Mouse (Mus musculus): Measurements from ENCODE around the gene Bckdha. TPM values are rescaled to one million over a fixed set of nuclear protein-coding genes. Genes with fewer than 3 reads are reported as not detected.

Gene Bckdha
- 90.3 and 91.7 TPM in 2 replicates for polyA plus RNA-seq (2015; fragmentation: Nextera tagmentation; extraction: Ambion mirVana)

DNA sequence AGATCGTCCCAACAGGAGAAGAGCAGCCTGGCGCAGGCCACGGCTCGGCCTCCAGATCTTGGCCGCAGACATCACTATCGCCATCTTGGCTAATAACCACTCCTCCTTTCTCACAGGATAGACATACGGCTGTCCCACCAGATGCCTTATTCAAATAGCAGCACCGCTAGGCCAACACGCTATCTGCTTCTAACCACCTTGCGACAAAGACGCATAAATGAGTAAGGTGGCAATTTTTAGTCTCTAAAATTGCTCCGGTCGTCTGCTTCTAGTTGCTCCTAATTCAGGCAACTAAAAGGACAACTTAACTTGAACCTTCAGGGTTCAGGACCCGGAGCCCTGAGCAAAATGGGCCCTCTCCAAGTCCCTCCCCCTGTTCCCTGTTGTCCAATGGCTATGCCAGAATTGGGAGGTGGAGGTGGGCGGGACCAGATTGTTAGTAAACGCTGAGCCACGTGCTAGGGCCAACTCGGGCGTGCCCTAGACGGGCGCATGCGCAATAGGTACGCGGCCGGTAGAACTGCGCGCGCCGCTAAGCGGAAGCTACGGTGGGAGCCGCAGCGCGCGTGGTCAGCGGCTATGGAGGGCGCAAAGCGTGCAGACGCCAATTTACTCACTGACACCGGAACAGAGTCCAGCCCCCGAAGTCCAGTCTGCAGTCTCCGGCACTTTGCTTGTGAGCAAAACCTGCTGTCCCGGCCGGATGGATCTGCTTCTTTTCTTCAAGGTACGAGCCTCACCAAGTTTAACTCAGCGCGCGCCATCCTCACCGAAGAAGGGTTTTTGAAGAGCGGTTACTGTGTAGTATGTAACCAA, at the start of gene Bckdha, which contains the start of gene Exosc5:
Gene Bckdha, minus strand, starts transcription at position 325 of the 816 bp plus-strand sequence.
Gene Exosc5, plus strand, starts transcription at position 508 of the 816 bp plus-strand sequence.
- under 1% methylated on average over 50 of the region's 50 CpGs for WGBS

DNA sequence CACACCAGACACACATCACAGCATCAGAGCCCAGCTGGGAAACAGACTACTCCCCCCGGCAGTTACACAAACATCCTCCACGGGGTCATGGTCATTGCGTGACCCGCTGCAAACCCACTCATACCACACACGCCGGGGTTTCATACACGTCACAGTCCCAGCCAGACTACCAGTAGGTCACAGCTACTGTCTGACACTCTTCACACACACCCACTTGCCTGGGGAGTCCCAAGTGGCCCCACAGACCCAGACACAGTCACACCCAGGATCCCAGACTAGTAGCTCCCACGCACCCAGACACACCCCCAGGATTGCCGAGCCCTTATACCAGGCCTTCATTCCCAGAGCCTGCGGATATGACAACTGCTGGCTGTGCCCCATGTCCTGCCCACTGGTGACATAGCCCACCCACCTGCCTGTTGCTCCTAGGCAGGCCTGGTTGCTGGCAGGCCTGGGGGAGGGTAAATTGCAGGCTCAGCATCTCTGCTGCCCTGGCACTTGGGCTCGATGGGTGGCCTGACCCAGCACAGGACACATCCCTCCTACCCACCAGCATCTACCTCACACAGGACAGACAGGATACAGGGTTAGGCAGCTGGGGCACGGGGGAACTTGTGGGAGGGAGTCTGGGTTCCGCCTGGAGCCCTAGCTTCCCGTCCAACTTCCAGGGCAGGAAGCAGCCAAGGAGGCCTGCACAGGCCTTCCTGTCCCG, 49.0 kb upstream of the Bckdha start:
- H3K4me2 ChIP-seq (replicated peaks; ENCODE audit: low read depth, low read length): no peak overlapping the region

More for the DNA sequence above, at the start of gene Bckdha, which contains the start of gene Exosc5:
- Histone ChIP-seq H3K27ac (ENCODE audit: low read length) (peak within 1 kb of the TSS; percentile 83), H3K4me3 (ENCODE audit: low read length) (peak within 1 kb of the TSS; percentile 77), H3K36me3 (ENCODE audit: insufficient read depth, low read length) (0 out of 2 replicates have a peak, but pooled peaks cover 2% of the 10 kb centered on the region), H3K4me1 (ENCODE audit: insufficient read depth, low read length) (peaks cover 22% of the 10 kb centered on the region), H3K27me3 (ENCODE audit: insufficient read depth, low read length) (no peaks in the 10 kb centered on the region), H3K9me3 (ENCODE audit: low read length) (no peaks in the 10 kb centered on the region), H3K4me2 (replicated peaks; ENCODE audit: low read depth, low read length) (peak within 1 kb of the TSS; percentile 86), H3K9ac (replicated peaks; ENCODE audit: low read length) (peak within 1 kb of the TSS; percentile 76)
- ATAC-seq (ENCODE audit: low FRiP score, low TSS enrichment): peak; percentile 98

DNA sequence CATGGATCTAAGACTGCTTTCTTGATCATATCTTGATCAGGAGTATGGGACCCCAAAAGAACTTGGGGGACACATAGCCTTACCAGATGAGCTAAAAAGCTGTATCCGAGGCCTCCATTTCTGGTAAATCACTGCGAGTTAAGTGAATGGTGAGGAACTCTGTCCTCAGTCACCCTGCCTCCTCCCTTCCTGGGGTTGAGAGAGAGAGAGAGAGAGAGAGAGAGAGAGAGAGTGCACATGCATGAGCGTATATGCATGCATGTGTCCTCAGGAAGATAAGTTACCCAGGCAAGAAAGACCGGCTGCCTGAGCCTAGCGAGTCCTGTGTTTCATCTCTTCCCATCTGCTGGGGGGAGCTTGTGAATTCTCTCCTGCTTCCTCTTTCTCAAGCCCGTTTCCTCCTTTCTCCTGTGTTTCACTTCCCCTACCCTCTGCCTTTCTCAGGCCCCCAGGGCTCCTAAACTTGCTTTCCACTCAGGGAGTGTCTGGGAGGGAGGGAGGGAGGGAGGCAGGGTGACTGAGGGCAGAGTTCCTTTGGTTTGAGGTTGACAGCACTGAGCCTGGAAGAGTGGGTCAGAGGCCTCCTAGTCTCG, 47.9 kb upstream of the Bckdha start:
- Histone ChIP-seq H3K27me3 (ENCODE audit: insufficient read depth, low read length) (peaks cover 9% of the 10 kb centered on the region), H3K4me1 (ENCODE audit: insufficient read depth, low read length) (peaks cover 40% of the 10 kb centered on the region), H3K4me2 (replicated peaks; ENCODE audit: low read depth, low read length) (no peak overlapping the region), H3K36me3 (ENCODE audit: insufficient read depth, low read length) (peaks cover 11% of the 10 kb centered on the region), H3K4me3 (ENCODE audit: low read length) (no peak overlapping the region), H3K9me3 (ENCODE audit: low read length) (peaks cover 5% of the 10 kb centered on the region; the same call in 1 of the 2 replicates), H3K9ac (replicated peaks; ENCODE audit: low read length) (0 out of 2 replicates have a peak overlapping the region, but pooled peaks have one; percentile 6), H3K27ac (ENCODE audit: low read length) (peak overlapping the region; percentile 76)
- 39% methylated on average over 7 of the region's 7 CpGs for WGBS
- no peak for ATAC-seq (ENCODE audit: low FRiP score, low TSS enrichment)

More for the DNA sequence above, 49.0 kb upstream of the Bckdha start:
- Histone ChIP-seq H3K4me1 (ENCODE audit: insufficient read depth, low read length) (peaks cover 40% of the 10 kb centered on the region), H3K36me3 (ENCODE audit: insufficient read depth, low read length) (peaks cover 8% of the 10 kb centered on the region), H3K9me3 (ENCODE audit: low read length) (no peaks in the 10 kb centered on the region), H3K9ac (replicated peaks; ENCODE audit: low read length) (0 out of 2 replicates have a peak overlapping the region, but pooled peaks have one; percentile 1), H3K27me3 (ENCODE audit: insufficient read depth, low read length) (peaks cover 9% of the 10 kb centered on the region), H3K4me3 (ENCODE audit: low read length) (no peak overlapping the region), H3K27ac (ENCODE audit: low read length) (peak overlapping the region; percentile 76)
- peak; percentile 32 for ATAC-seq (ENCODE audit: low FRiP score, low TSS enrichment)
- 23% methylated on average over 15 of the region's 15 CpGs for WGBS

DNA sequence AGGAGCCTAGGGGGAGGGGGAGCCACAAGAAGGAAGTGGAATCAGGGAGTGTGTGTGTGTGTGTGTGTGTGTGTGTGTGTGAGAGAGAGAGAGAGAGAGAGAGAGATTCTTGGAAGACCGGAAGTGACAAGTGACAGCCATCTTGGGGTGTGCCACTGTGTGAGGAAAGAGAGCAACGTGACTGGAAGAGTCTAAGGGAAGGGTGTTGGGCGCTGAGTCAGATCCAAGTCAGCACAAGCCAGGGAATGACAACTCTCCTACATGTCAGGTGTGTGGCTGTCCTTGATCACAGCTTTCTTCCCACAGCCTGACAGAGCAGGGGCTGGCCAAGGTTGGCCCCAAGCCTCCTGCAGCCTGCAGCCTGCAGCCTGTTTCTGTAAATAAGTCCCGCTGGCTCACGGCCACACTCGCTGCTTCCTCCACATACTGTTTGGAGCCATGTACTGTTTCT, 47.0 kb upstream of the Bckdha start:
- 61% methylated on average over 6 of the region's 6 CpGs for WGBS
- Histone ChIP-seq H3K4me1 (ENCODE audit: insufficient read depth, low read length) (peaks cover 40% of the 10 kb centered on the region), H3K4me2 (replicated peaks; ENCODE audit: low read depth, low read length) (no peak overlapping the region), H3K9me3 (ENCODE audit: low read length) (peaks cover 5% of the 10 kb centered on the region; the same call in 1 of the 2 replicates), H3K9ac (replicated peaks; ENCODE audit: low read length) (no peak overlapping the region), H3K27me3 (ENCODE audit: insufficient read depth, low read length) (peaks cover 9% of the 10 kb centered on the region), H3K4me3 (ENCODE audit: low read length) (no peak overlapping the region), H3K27ac (ENCODE audit: low read length) (0 out of 2 replicates have a peak overlapping the region, but pooled peaks have one; percentile 36), H3K36me3 (ENCODE audit: insufficient read depth, low read length) (peaks cover 11% of the 10 kb centered on the region; the same call in 1 of the 2 replicates)
- no peak for ATAC-seq (ENCODE audit: low FRiP score, low TSS enrichment)

DNA sequence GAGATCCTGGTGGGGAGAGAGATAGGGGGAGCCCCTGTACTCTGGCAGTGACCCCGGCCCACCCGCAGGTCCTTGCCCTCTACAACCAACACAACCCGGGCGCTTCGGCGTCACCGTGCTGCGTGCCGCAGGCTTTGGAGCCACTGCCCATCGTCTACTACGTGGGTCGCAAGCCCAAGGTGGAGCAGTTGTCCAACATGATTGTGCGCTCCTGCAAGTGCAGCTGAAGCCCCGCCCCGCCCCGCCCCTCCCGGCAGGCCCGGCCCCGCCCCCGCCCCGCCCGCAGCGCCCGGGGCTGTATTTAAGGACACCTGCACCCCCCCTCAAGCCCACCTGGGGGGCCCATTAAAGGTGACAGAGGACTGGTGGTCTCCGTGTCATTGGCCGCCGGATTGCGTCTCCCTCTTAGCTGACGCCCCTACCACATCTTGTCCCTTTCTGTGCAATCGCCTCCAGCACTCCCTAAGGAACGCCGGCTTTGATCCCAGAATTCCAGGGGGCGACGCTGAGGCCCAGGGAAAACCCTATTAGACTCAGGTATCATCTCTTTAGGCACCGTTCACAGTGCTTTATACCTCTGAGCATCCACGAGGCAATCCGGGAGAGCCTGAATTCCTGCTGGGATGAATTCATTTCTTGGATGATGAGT, 46.1 kb upstream of the Bckdha start:
- H3K27me3 ChIP-seq (ENCODE audit: insufficient read depth, low read length): peaks cover 9% of the 10 kb centered on the region
- peak overlapping the region; percentile 56 for H3K4me2 ChIP-seq (replicated peaks; ENCODE audit: low read depth, low read length)
- no peak for ATAC-seq (ENCODE audit: low FRiP score, low TSS enrichment)
- H3K9me3 ChIP-seq (ENCODE audit: low read length): peaks cover 5% of the 10 kb centered on the region; the same call in 1 of the 2 replicates
- 9% methylated on average over 26 of the region's 37 CpGs for WGBS
- H3K36me3 ChIP-seq (ENCODE audit: insufficient read depth, low read length): peaks cover 16% of the 10 kb centered on the region; the same call in 1 of the 2 replicates
- H3K4me1 ChIP-seq (ENCODE audit: insufficient read depth, low read length): peaks cover 31% of the 10 kb centered on the region
- H3K27ac ChIP-seq (ENCODE audit: low read length): no peak overlapping the region
- peak overlapping the region; percentile 30 for H3K4me3 ChIP-seq (ENCODE audit: low read length)
- H3K9ac ChIP-seq (replicated peaks; ENCODE audit: low read length): no peak overlapping the region

DNA sequence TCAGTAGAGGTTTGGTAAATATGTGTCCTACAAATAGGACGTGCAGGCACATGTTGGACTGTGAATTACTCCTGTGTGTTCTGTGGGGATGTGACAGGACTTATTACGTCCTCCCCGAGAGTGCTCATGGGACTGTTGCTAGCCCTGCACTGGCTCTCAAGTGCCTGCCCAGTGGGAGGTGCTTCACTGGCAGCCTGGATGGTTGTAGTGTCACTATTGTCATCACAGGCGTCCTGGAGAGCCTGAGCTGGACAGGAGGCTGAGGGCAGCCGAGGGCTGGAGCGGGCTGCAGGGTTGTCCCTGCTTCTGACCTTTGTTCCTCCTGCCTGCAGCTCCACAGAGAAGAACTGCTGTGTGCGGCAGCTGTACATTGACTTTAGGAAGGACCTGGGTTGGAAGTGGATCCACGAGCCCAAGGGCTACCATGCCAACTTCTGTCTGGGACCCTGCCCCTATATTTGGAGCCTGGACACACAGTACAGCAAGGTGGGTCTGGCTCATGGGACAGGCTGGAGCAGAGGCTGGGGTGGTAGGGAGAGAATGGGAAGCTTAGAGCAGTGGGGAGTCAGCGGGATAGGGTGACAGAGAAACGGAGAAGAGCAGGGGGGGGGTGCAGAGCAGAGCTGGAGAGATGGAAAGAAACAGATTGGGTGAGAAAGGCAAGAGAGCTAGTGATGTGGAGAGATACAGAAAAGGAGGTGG, 45.2 kb upstream of the Bckdha start:
- no peak for ATAC-seq (ENCODE audit: low FRiP score, low TSS enrichment)
- H3K27me3 ChIP-seq (ENCODE audit: insufficient read depth, low read length): peaks cover 9% of the 10 kb centered on the region
- no peak overlapping the region for H3K4me3 ChIP-seq (ENCODE audit: low read length)
- no peak overlapping the region for H3K27ac ChIP-seq (ENCODE audit: low read length)
- 31% methylated on average over 10 of the region's 10 CpGs for WGBS
- H3K9ac ChIP-seq (replicated peaks; ENCODE audit: low read length): no peak overlapping the region
- no peak overlapping the region for H3K4me2 ChIP-seq (replicated peaks; ENCODE audit: low read depth, low read length)
- H3K4me1 ChIP-seq (ENCODE audit: insufficient read depth, low read length): peaks cover 30% of the 10 kb centered on the region
- peaks cover 17% of the 10 kb centered on the region; the same call in 1 of the 2 replicates for H3K36me3 ChIP-seq (ENCODE audit: insufficient read depth, low read length)
- peaks cover 5% of the 10 kb centered on the region; the same call in 1 of the 2 replicates for H3K9me3 ChIP-seq (ENCODE audit: low read length)

DNA sequence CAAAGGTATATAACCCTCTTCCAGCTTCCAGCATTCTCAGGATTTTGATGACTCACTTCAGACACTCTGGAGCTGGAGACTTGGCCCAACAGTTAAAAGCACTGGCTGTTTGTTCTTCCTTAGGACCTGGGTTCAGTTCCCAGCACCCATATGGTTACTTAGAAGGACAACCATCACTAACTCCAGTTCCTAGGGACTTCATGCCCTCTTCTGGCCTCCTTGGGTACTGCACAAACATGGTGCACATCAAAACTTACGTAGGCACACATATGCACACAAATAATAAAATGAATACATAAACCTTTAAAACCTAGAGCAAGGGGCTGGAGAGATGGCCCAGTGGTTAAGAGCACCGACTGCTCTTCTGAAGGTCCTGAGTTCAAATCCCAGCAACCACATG, 43.6 kb upstream of the Bckdha start:
- H3K9ac ChIP-seq (replicated peaks; ENCODE audit: low read length): no peak overlapping the region
- peaks cover 24% of the 10 kb centered on the region for H3K4me1 ChIP-seq (ENCODE audit: insufficient read depth, low read length)
- peaks cover 9% of the 10 kb centered on the region for H3K27me3 ChIP-seq (ENCODE audit: insufficient read depth, low read length)
- no peak overlapping the region for H3K27ac ChIP-seq (ENCODE audit: low read length)
- H3K36me3 ChIP-seq (ENCODE audit: insufficient read depth, low read length): peaks cover 17% of the 10 kb centered on the region; the same call in 1 of the 2 replicates
- H3K4me3 ChIP-seq (ENCODE audit: low read length): no peak overlapping the region
- peaks cover 5% of the 10 kb centered on the region; the same call in 1 of the 2 replicates for H3K9me3 ChIP-seq (ENCODE audit: low read length)
- H3K4me2 ChIP-seq (replicated peaks; ENCODE audit: low read depth, low read length): no peak overlapping the region
- no peak for ATAC-seq (ENCODE audit: low FRiP score, low TSS enrichment)
- WGBS: 100% methylated on average over 2 of the region's 2 CpGs

DNA sequence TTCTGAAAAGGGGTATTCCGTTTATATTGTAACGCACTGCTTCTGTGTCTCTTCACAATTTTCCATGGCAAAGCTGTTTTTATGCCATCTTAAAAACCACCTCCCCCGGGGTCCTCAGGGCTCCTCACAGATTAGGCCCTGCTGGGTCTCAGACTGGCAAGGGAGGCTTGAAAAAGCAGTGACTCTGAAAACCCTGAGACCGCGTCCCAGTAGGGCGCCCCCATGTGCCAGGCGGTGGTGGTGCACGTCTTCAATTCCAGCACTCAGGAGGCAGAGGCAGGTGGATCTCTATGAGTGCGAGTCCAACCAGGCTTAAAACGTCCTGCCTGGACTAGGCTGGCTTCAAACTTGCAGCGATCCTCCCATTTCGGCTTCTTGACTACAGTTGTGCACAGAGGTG, 42.0 kb upstream of the Bckdha start:
- Histone ChIP-seq H3K4me3 (ENCODE audit: low read length) (no peak overlapping the region), H3K9ac (replicated peaks; ENCODE audit: low read length) (no peak overlapping the region), H3K27me3 (ENCODE audit: insufficient read depth, low read length) (peaks cover 9% of the 10 kb centered on the region), H3K36me3 (ENCODE audit: insufficient read depth, low read length) (peaks cover 17% of the 10 kb centered on the region; the same call in 1 of the 2 replicates), H3K9me3 (ENCODE audit: low read length) (peaks cover 5% of the 10 kb centered on the region; the same call in 1 of the 2 replicates), H3K4me1 (ENCODE audit: insufficient read depth, low read length) (0 out of 2 replicates have a peak, but pooled peaks cover 8% of the 10 kb centered on the region), H3K27ac (ENCODE audit: low read length) (no peak overlapping the region), H3K4me2 (replicated peaks; ENCODE audit: low read depth, low read length) (no peak overlapping the region)
- WGBS: 80% methylated on average over 12 of the region's 12 CpGs
- ATAC-seq (ENCODE audit: low FRiP score, low TSS enrichment): no peak

All from kidney, embryonic 16.5 days (tissue).